Mouse (Mus musculus): ENCODE measurements around the gene Olfr70.

Gene Olfr70

DNA sequence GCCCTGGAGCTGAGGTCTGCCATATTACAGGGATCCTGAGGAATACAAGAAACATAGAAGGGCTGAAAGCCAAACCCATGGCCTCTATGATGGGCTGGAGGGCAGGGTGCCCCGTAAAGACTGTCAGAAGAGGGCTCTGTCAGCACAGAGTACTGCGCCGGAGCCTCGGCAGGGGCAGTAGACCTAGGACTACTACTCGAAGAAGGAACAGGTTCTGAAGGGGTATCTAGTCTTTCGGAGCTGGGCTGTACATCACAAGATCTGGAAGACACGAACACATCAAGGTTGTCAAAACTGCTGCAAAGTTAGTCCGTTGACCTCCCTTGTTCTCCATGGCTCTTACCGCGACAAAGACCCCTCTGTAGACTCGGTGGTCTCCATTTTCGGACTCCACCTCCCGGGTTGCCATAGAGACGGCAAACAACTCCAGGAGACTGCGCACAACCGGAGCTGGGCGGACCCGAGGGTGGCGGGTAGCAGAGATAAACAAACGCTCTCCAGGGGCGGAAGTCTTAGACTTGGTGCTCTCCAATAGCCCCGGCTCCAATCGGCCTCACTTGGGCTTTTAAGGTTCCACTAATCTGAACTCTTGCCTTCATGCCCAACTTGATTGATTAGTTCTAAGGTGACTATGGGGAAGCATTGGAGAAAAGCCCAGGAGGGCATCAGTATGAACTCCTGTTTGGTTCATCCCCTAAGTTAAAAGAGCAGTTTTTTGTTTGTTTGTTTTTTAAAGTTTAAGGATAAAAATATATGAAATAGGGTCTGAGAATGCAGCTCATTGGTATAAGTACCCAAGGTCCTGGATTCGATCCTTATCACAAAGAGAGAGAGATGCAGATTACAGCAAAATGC is 47.2 kb downstream of the Olfr70 start, which contains the start of gene Spag8:
Gene Spag8 (minus strand): TSS at position 434 of the 855 bp plus-strand sequence.
- DNase-seq = peak; percentile 30

DNA sequence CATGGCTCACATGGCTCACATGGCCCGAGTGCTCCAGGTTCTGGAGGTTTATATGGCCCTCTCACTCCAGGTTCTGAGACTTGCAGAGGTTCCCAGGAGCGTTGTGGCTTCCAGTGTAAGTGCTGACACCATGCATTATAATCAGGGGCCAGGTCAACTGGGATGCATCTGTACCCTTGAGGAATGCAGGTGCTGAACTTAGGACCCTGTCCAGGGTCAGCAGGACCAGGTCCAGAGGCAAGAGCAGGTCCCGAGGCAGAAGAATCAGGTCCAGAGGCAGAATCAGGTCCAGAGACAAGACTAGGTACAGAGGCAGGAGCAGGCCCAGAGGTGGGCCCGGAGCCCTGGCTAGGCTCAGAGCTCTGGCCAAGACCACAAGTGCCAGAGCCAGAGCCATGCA is 47.9 kb downstream of the Olfr70 start:
- no peak for DNase-seq

DNA sequence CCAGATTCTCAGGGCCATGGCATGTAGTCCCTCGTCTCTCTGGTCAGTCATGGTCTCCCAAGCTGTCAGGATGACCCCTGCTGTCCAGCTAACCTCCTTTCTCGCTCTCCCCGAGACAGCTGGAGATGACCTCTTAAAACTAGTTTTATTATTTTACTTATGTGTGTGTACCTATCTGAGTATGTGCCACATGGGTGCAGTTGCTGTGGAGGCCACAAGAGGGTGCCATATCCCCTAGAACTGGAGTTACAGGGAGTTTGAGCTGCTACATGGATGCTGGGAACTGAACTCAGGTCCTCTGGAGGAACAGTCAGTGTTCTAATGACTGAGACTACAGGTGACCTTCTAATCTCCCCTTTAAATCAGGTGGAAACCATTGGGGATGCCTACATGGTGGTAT is 50.8 kb downstream of the Olfr70 start:
- DNase-seq = no peak
